ENCODE assay signal across 9 mouse cellular contexts in genomic region chr11:70561937-70562286, GRCm38 (mm10). TPM values are rescaled to one million over a fixed set of nuclear protein-coding genes. Genes with fewer than 3 reads are reported as not detected.
DNase-seq lines count a peak whose midpoint lies in the region; ATAC-seq and TF ChIP-seq lines count a peak whose summit lies in the region.
"Had no signal": no experiment of that assay in that cellular context is flagged by ENCODE, and none has a peak within 500 bp of the region (broad histone marks: within the 10 kb centered on the region; RNA-seq: fewer than 3 reads in every experiment).

No protein-coding gene starts in this region.

- peak overlapping the region; percentile 75 for H3K27ac ChIP-seq in heart, embryonic 16.5 days (ENCODE audit: low read length)
- peak overlapping the region; percentile 68; the same call in 1 of the 2 replicates for H3K27ac ChIP-seq in hindbrain, embryonic 11.5 days (ENCODE audit: low read depth, low read length)
- H3K27ac ChIP-seq in midbrain, embryonic 11.5 days (ENCODE audit: low read depth, low read length): peak overlapping the region; percentile 58; the same call in 1 of the 2 replicates

- H3K27me3 ChIP-seq in heart, embryonic 16.5 days (ENCODE audit: control insufficient read depth, insufficient read depth, low read length): no peaks in the 10 kb centered on the region
- H3K27me3 ChIP-seq in G1E (ENCODE audit: insufficient read depth, low read length): peaks cover 11% of the 10 kb centered on the region
- no peaks in the 10 kb centered on the region for H3K27me3 ChIP-seq in hindbrain, embryonic 11.5 days (ENCODE audit: control insufficient read depth, insufficient read depth, low read length)
- H3K27me3 ChIP-seq in midbrain, embryonic 11.5 days (ENCODE audit: control insufficient read depth, insufficient read depth, low read length): no peaks in the 10 kb centered on the region

- peak overlapping the region; percentile 94 for H3K4me2 ChIP-seq in heart, embryonic 16.5 days (ENCODE audit: low read depth, low read length)
- H3K4me2 ChIP-seq in hindbrain, embryonic 11.5 days (replicated peaks; ENCODE audit: low read depth, low read length): peak overlapping the region; percentile 93
- H3K4me2 ChIP-seq in midbrain, embryonic 11.5 days: peak overlapping the region; percentile 96

- H3K4me1 ChIP-seq in heart, embryonic 16.5 days (ENCODE audit: control insufficient read depth, insufficient read depth, low read length): peaks cover 28% of the 10 kb centered on the region
- peaks cover 42% of the 10 kb centered on the region for H3K4me1 ChIP-seq in G1E (ENCODE audit: insufficient read depth, low read depth, low read length)
- H3K4me1 ChIP-seq in hindbrain, embryonic 11.5 days (replicated peaks; ENCODE audit: control insufficient read depth, insufficient read depth, low read length): 0 out of 2 replicates have a peak, but pooled peaks cover 1% of the 10 kb centered on the region
- peaks cover 16% of the 10 kb centered on the region for H3K4me1 ChIP-seq in midbrain, embryonic 11.5 days (ENCODE audit: control insufficient read depth, insufficient read depth, low read length)

- H3K9me3 ChIP-seq in heart, embryonic 16.5 days (replicated peaks; ENCODE audit: control insufficient read depth, low read length): no peaks in the 10 kb centered on the region
- H3K9me3 ChIP-seq in G1E (replicated peaks): no peaks in the 10 kb centered on the region
- H3K9me3 ChIP-seq in hindbrain, embryonic 11.5 days (ENCODE audit: control insufficient read depth, low read length): no peaks in the 10 kb centered on the region
- H3K9me3 ChIP-seq in midbrain, embryonic 11.5 days (ENCODE audit: control insufficient read depth, low read length): no peaks in the 10 kb centered on the region

- H3K9ac ChIP-seq in heart, embryonic 16.5 days (ENCODE audit: low read length): peak overlapping the region; percentile 96
- no peak overlapping the region for H3K9ac ChIP-seq in hindbrain, embryonic 11.5 days (ENCODE audit: low read depth, low read length)
- H3K9ac ChIP-seq in midbrain, embryonic 11.5 days (ENCODE audit: low read length): peak overlapping the region; percentile 81; the same call in 1 of the 2 replicates

- no peak for ATAC-seq in heart, embryonic 16.5 days (replicated peaks; ENCODE audit: extremely low read depth, insufficient read depth, low FRiP score)
- no peak for ATAC-seq in G1E (ENCODE audit: extremely low read depth, insufficient number of reproducible peaks, low FRiP score, poor library complexity, severe bottlenecking)
- no peak for ATAC-seq in hindbrain, embryonic 11.5 days (ENCODE audit: low FRiP score)
- ATAC-seq in midbrain, embryonic 11.5 days (ENCODE audit: low FRiP score): peak; percentile 2; the same call in 1 of the 2 replicates

- WGBS in heart, embryonic 16.5 days: 3% methylated on average over 2 of the region's 2 CpGs
- WGBS in hindbrain, embryonic 11.5 days: 2% methylated on average over 2 of the region's 2 CpGs
- 9% methylated on average over 2 of the region's 2 CpGs for WGBS in midbrain, embryonic 11.5 days

- H3K36me3 ChIP-seq in heart, embryonic 16.5 days (ENCODE audit: control insufficient read depth, insufficient read depth): 0 out of 2 replicates have a peak, but pooled peaks cover 5% of the 10 kb centered on the region
- peaks cover 20% of the 10 kb centered on the region for H3K36me3 ChIP-seq in G1E (replicated peaks)
- H3K36me3 ChIP-seq in hindbrain, embryonic 11.5 days (ENCODE audit: control insufficient read depth, insufficient read depth, low read length): no peaks in the 10 kb centered on the region
- no peaks in the 10 kb centered on the region for H3K36me3 ChIP-seq in midbrain, embryonic 11.5 days (ENCODE audit: control insufficient read depth, insufficient read depth, low read length)

- TF ChIP-seq CTCF in G1E (IDR thresholded peaks at IDR 0.05; ENCODE audit: low read depth, low read length): no peak

- DNase-seq in heart, adult 18-20 months: no peak
- no peak for DNase-seq in G1E (ENCODE audit: low spot score)
- DNase-seq in hindbrain, embryonic 11.5 days (ENCODE audit: low spot score): no peak
- no peak for DNase-seq in midbrain, embryonic 11.5 days (ENCODE audit: low spot score, missing footprints)
- DNase-seq in adrenal gland, postnatal 10 days: no peak
- DNase-seq in frontal cortex, postnatal 10 days (ENCODE audit: low spot score in 2 of 2): no peak
- no peak for DNase-seq in urinary bladder, adult 2 months (ENCODE audit: low spot score)

- peak overlapping the region; percentile 94 for H3K4me3 ChIP-seq in heart, embryonic 16.5 days (ENCODE audit: low read length)
- peak overlapping the region; percentile 95; the same call in 1 of the 2 replicates for H3K4me3 ChIP-seq in G1E (ENCODE audit: low read depth, low read length)
- H3K4me3 ChIP-seq in hindbrain, embryonic 11.5 days (ENCODE audit: low read depth, low read length): peak overlapping the region; percentile 89
- H3K4me3 ChIP-seq in midbrain, embryonic 11.5 days (ENCODE audit: low read depth, low read length): peak overlapping the region; percentile 86

RNA-seq across cellular contexts. Expression of gene Mink1, which starts 0.8 kb away (rescaled TPM):
- polyA plus RNA-seq in heart, embryonic 16.5 days (2015; fragmentation: Nextera tagmentation; extraction: Ambion mirVana): 9.8 and 10.3 TPM in 2 replicates
- total RNA-seq in heart, adult 18-20 months (2021): 10 to 100 TPM; 41.3 to 48.0 TPM
- total RNA-seq in G1E (2014; fragmentation: Nextera tagmentation) (37.3 and 38.1 TPM in 2 replicates), G1E (2017) (8.8 and 14.3 TPM in 2 replicates)
- 89.8 and 94.4 TPM in 2 replicates for polyA plus RNA-seq in G1E (2012)
- polyA plus RNA-seq in hindbrain, embryonic 11.5 days (2014; fragmentation: Nextera tagmentation; extraction: Ambion mirVana): 11.9 and 17.6 TPM in 2 replicates
- polyA plus RNA-seq in midbrain, embryonic 11.5 days (2014; fragmentation: Nextera tagmentation; extraction: Ambion mirVana): 12.3 and 12.9 TPM in 2 replicates
- 10 to 100 TPM; 49.0 to 55.8 TPM for total RNA-seq in adrenal gland, postnatal 10 days (2021)
- 87.2 and 89.1 TPM in 2 replicates for polyA plus RNA-seq in urinary bladder, adult 2 months (2012; rRNA removed)

RNA-seq across cellular contexts. Expression of gene Pld2, which starts 22.0 kb away (rescaled TPM):
- polyA plus RNA-seq in heart, embryonic 16.5 days (2015; fragmentation: Nextera tagmentation; extraction: Ambion mirVana): 9.1 and 12.0 TPM in 2 replicates
- total RNA-seq in heart, adult 18-20 months (2021): 1 to 10 TPM; 5.9 to 6.1 TPM
- total RNA-seq in G1E (2014; fragmentation: Nextera tagmentation) (not detected in 2 replicates), G1E (2017) (0.05 and 0.06 TPM in 2 replicates)
- not detected in 2 replicates for polyA plus RNA-seq in G1E (2012)
- polyA plus RNA-seq in hindbrain, embryonic 11.5 days (2014; fragmentation: Nextera tagmentation; extraction: Ambion mirVana): 2.5 and 2.9 TPM in 2 replicates
- 3.5 and 4.0 TPM in 2 replicates for polyA plus RNA-seq in midbrain, embryonic 11.5 days (2014; fragmentation: Nextera tagmentation; extraction: Ambion mirVana)
- 10 to 100 TPM in 1 of 2 experiments, 1 to 10 TPM in 1; 9.7 to 13.6 TPM for total RNA-seq in adrenal gland, postnatal 10 days (2021)
- 33.6 and 38.7 TPM in 2 replicates for polyA plus RNA-seq in urinary bladder, adult 2 months (2012; rRNA removed)

RNA-seq across cellular contexts. Expression of gene Gm40193, which starts 29.2 kb away (rescaled TPM):
- polyA plus RNA-seq in heart, embryonic 16.5 days (2015; fragmentation: Nextera tagmentation; extraction: Ambion mirVana): not detected in 2 replicates
- total RNA-seq in heart, adult 18-20 months (2021): not detected
- total RNA-seq in G1E (2014; fragmentation: Nextera tagmentation) (not detected in 2 replicates), G1E (2017) (not detected in 2 replicates)
- polyA plus RNA-seq in G1E (2012): not detected in 2 replicates
- polyA plus RNA-seq in hindbrain, embryonic 11.5 days (2014; fragmentation: Nextera tagmentation; extraction: Ambion mirVana): not detected in 2 replicates
- not detected in 2 replicates for polyA plus RNA-seq in midbrain, embryonic 11.5 days (2014; fragmentation: Nextera tagmentation; extraction: Ambion mirVana)
- total RNA-seq in adrenal gland, postnatal 10 days (2021): not detected
- polyA plus RNA-seq in urinary bladder, adult 2 months (2012; rRNA removed): not detected in 2 replicates
- total RNA-seq: neutrophil, adult 5-6 weeks had no signal

RNA-seq across cellular contexts. Expression of gene Psmb6, which starts 36.7 kb away (rescaled TPM):
- 607 and 623 TPM in 2 replicates for polyA plus RNA-seq in heart, embryonic 16.5 days (2015; fragmentation: Nextera tagmentation; extraction: Ambion mirVana)
- total RNA-seq in heart, adult 18-20 months (2021): 100 to 1,000 TPM; 226 to 256 TPM
- total RNA-seq in G1E (2014; fragmentation: Nextera tagmentation) (114 and 116 TPM in 2 replicates), G1E (2017) (212 and 295 TPM in 2 replicates)
- 153 and 181 TPM in 2 replicates for polyA plus RNA-seq in G1E (2012)
- 895 and 918 TPM in 2 replicates for polyA plus RNA-seq in hindbrain, embryonic 11.5 days (2014; fragmentation: Nextera tagmentation; extraction: Ambion mirVana)
- polyA plus RNA-seq in midbrain, embryonic 11.5 days (2014; fragmentation: Nextera tagmentation; extraction: Ambion mirVana): 826 and 909 TPM in 2 replicates
- 100 to 1,000 TPM; 276 to 295 TPM for total RNA-seq in adrenal gland, postnatal 10 days (2021)
- polyA plus RNA-seq in urinary bladder, adult 2 months (2012; rRNA removed): 249 and 294 TPM in 2 replicates

RNA-seq across cellular contexts. Expression of gene Gltpd2, which starts 42.9 kb away (rescaled TPM):
- polyA plus RNA-seq in heart, embryonic 16.5 days (2015; fragmentation: Nextera tagmentation; extraction: Ambion mirVana): 0.16 and 0.37 TPM in 2 replicates
- not detected for total RNA-seq in heart, adult 18-20 months (2021)
- total RNA-seq in G1E (2014; fragmentation: Nextera tagmentation) (not detected in 2 replicates), G1E (2017) (not detected in 2 replicates)
- polyA plus RNA-seq in G1E (2012): not detected in 2 replicates
- 0.14 and 0.45 TPM in 2 replicates for polyA plus RNA-seq in hindbrain, embryonic 11.5 days (2014; fragmentation: Nextera tagmentation; extraction: Ambion mirVana)
- 0.18 and 0.22 TPM in 2 replicates for polyA plus RNA-seq in midbrain, embryonic 11.5 days (2014; fragmentation: Nextera tagmentation; extraction: Ambion mirVana)
- total RNA-seq in adrenal gland, postnatal 10 days (2021): 1 to 10 TPM; 4.9 to 9.8 TPM
- polyA plus RNA-seq in urinary bladder, adult 2 months (2012; rRNA removed): 0.14 and 0.15 TPM in 2 replicates
- total RNA-seq: neutrophil, adult 5-6 weeks had no signal
